Mouse (Mus musculus): Measurements from ENCODE around the gene Tbc1d14. TPM values are rescaled to one million over a fixed set of nuclear protein-coding genes. Genes with fewer than 3 reads are reported as not detected.

Gene Tbc1d14
- polyA plus RNA-seq, 1 experiment from 2014 or later = 118 TPM

DNA sequence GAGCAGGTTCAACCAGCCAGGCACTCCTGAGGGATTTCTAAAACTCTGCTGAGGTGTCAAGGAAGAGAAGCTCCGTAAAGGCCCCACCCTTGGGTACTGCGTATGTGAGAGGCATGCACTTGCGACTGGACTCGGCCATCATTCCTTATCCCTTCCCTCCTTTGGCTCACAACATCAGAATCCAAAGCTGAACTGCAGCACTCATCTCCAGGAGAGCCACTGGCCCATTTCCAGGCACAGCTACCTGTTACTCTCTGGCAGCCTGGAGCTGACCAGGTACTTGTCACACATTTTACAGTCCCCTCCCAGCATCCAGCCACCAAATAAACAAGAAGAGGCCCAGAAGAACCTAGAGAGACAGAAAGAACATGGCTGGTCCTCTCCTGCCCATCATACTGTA, 40.7 kb downstream of the Tbc1d14 start:
- H3K9ac ChIP-seq (replicated peaks; ENCODE audit: low read depth, low read length) = no peak overlapping the region
- peaks cover 3% of the 10 kb centered on the region for H3K4me1 ChIP-seq (replicated peaks; ENCODE audit: control insufficient read depth, insufficient read depth, low read length)
- no peak for ATAC-seq
- no peaks in the 10 kb centered on the region for H3K9me3 ChIP-seq (ENCODE audit: control insufficient read depth, low read length)
- H3K36me3 ChIP-seq (ENCODE audit: control insufficient read depth, insufficient read depth) = no peaks in the 10 kb centered on the region
- no peak overlapping the region for H3K4me3 ChIP-seq (replicated peaks; ENCODE audit: low read length)
- H3K27ac ChIP-seq (ENCODE audit: low read length) = no peak overlapping the region
- no peaks in the 10 kb centered on the region for H3K27me3 ChIP-seq (replicated peaks; ENCODE audit: control insufficient read depth, insufficient read depth, low read length)
- WGBS = 91% methylated on average over 4 of the region's 4 CpGs
- H3K4me2 ChIP-seq (ENCODE audit: low read length) = no peak overlapping the region

DNA sequence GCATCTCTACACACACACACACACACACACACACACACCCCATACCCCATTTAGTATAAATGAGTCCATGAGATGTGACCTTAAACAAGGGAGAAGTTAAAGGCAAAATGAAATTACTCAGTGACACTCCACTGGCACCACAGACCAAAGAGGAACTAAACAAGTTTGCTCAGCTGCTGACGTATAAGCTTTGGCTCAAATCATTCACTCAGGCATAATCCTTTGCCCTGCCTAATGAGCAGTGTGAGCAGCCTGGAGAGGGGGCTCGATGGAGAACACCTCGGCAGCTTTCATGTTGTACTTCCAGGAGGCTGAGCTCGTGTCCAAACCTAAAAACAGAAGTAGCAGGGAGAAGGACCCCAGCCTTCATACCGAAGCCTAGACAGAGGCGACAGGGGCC, 43.8 kb downstream of the Tbc1d14 start:
- ATAC-seq = no peak
- Histone ChIP-seq H3K4me2 (ENCODE audit: low read length) (no peak overlapping the region), H3K36me3 (ENCODE audit: control insufficient read depth, insufficient read depth) (no peaks in the 10 kb centered on the region), H3K9ac (replicated peaks; ENCODE audit: low read depth, low read length) (no peak overlapping the region), H3K9me3 (ENCODE audit: control insufficient read depth, low read length) (no peaks in the 10 kb centered on the region), H3K4me3 (replicated peaks; ENCODE audit: low read length) (no peak overlapping the region), H3K27me3 (replicated peaks; ENCODE audit: control insufficient read depth, insufficient read depth, low read length) (no peaks in the 10 kb centered on the region), H3K27ac (ENCODE audit: low read length) (no peak overlapping the region), H3K4me1 (replicated peaks; ENCODE audit: control insufficient read depth, insufficient read depth, low read length) (no peaks in the 10 kb centered on the region)
- 47% methylated on average over 6 of the region's 6 CpGs for WGBS

DNA sequence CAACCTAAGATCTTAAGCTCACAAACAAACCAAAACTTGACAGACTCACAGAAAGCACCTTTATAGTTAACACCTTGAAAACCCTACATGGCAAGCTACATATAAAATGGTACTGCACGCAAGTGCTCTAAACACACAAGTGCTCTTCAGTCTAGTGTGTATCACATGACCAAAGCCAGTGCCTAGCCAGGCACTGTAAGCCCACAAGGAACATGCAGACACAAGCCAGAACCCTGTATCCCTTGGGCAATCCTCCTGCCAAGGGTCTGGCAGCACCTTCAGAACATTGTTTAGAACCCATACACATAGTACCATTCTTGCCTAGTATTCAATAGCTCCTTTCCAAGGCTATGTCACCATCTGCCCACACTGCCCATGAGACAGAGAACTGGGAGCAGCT, 48.3 kb downstream of the Tbc1d14 start:
- no peaks in the 10 kb centered on the region for H3K9me3 ChIP-seq (ENCODE audit: control insufficient read depth, low read length)
- 87% methylated on average over 1 of the region's 1 CpGs for WGBS

DNA sequence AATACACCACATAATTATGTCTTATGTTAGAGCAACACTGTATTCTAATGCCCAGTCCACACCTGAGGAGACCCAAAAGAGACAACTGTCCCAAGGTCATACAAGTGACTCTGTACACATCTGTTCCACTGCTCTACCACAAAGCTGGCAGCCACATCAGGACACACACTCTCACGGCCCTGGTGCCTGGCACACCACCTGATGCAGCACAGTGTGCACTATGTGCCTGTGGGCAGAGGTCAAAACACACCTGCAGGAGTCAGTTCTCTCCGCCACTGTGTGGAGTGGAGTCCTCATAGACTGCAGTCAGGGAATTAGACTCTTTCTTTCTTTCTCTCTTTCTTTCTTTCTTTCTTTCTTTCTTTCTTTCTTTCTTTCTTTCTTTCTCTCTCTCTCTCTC, 52.1 kb downstream of the Tbc1d14 start:
- no peak overlapping the region for H3K4me2 ChIP-seq (ENCODE audit: low read length)
- WGBS = 82% methylated on average over 2 of the region's 2 CpGs

More for the DNA sequence above, 48.3 kb downstream of the Tbc1d14 start:
- H3K4me3 ChIP-seq (replicated peaks; ENCODE audit: low read length) = no peak overlapping the region
- no peak for ATAC-seq
- no peak overlapping the region for H3K4me2 ChIP-seq (ENCODE audit: low read length)
- no peaks in the 10 kb centered on the region for H3K4me1 ChIP-seq (replicated peaks; ENCODE audit: control insufficient read depth, insufficient read depth, low read length)
- H3K27ac ChIP-seq (ENCODE audit: low read length) = no peak overlapping the region
- no peaks in the 10 kb centered on the region for H3K27me3 ChIP-seq (replicated peaks; ENCODE audit: control insufficient read depth, insufficient read depth, low read length)
- no peak overlapping the region for H3K9ac ChIP-seq (replicated peaks; ENCODE audit: low read depth, low read length)
- H3K36me3 ChIP-seq (ENCODE audit: control insufficient read depth, insufficient read depth) = no peaks in the 10 kb centered on the region

DNA sequence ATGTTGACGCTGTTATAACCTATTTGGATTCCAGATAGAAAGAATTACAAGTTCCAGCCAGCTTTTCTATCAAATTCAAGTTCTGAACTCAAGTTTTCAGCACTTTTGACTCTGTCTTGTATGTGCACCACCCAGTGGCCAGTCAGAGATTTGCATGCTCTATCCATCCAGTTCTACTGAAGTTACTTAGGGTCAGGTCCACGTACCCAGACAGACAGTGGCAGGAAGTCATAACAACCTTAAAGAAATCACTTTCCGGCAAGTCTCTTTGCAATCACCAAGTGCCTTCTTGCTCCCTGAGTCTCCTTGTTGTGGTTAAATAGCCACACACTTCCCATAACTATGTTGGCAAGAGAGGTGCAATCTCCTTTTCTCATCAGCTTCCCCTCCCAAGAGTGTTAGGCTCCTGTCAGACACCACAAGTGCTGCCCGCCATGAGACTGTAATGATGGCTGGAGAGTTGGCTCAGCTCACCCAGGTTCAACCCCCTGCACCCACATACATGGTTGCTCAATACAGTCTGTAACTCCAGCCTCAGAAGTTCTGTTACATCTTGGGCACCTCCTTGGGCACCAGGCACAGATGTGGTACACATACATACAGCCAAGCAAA, 54.4 kb downstream of the Tbc1d14 start:
- no peaks in the 10 kb centered on the region for H3K4me1 ChIP-seq (replicated peaks; ENCODE audit: control insufficient read depth, insufficient read depth, low read length)
- H3K9me3 ChIP-seq (ENCODE audit: control insufficient read depth, low read length) = no peaks in the 10 kb centered on the region
- ATAC-seq = no peak
- WGBS = 55% methylated on average over 4 of the region's 4 CpGs
- no peak overlapping the region for H3K27ac ChIP-seq (ENCODE audit: low read length)
- H3K36me3 ChIP-seq (ENCODE audit: control insufficient read depth, insufficient read depth) = no peaks in the 10 kb centered on the region
- H3K9ac ChIP-seq (replicated peaks; ENCODE audit: low read depth, low read length) = no peak overlapping the region
- H3K4me3 ChIP-seq (replicated peaks; ENCODE audit: low read length) = no peak overlapping the region
- H3K4me2 ChIP-seq (ENCODE audit: low read length) = no peak overlapping the region
- no peaks in the 10 kb centered on the region for H3K27me3 ChIP-seq (replicated peaks; ENCODE audit: control insufficient read depth, insufficient read depth, low read length)

More for the DNA sequence above, 52.1 kb downstream of the Tbc1d14 start:
- no peak for ATAC-seq
- Histone ChIP-seq H3K9me3 (ENCODE audit: control insufficient read depth, low read length) (no peaks in the 10 kb centered on the region), H3K4me3 (replicated peaks; ENCODE audit: low read length) (no peak overlapping the region), H3K4me1 (replicated peaks; ENCODE audit: control insufficient read depth, insufficient read depth, low read length) (no peaks in the 10 kb centered on the region), H3K27ac (ENCODE audit: low read length) (no peak overlapping the region), H3K9ac (replicated peaks; ENCODE audit: low read depth, low read length) (no peak overlapping the region), H3K27me3 (replicated peaks; ENCODE audit: control insufficient read depth, insufficient read depth, low read length) (no peaks in the 10 kb centered on the region), H3K36me3 (ENCODE audit: control insufficient read depth, insufficient read depth) (no peaks in the 10 kb centered on the region)

DNA sequence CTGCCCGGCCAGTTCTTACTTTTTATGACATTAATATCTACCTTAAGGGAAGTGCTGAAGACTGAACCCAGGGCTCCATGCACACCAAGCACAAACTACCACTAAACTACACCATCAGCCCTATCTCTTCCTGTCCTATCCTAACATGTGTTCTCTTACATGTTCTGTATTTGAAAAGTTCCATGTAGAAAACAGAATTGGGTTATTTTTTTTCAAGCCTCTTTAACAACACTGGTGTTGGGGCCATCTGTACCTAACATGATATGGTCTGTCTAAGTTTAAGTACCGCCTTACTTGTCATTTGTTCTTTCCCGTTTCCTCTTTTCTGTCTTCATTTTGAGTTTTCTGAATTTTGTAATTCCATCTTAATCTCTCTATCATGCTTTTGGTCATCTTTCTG, 56.7 kb downstream of the Tbc1d14 start:
- Histone ChIP-seq H3K27ac (ENCODE audit: low read length) (no peak overlapping the region), H3K4me3 (replicated peaks; ENCODE audit: low read length) (no peak overlapping the region), H3K9me3 (ENCODE audit: control insufficient read depth, low read length) (no peaks in the 10 kb centered on the region), H3K9ac (replicated peaks; ENCODE audit: low read depth, low read length) (no peak overlapping the region), H3K4me1 (replicated peaks; ENCODE audit: control insufficient read depth, insufficient read depth, low read length) (no peaks in the 10 kb centered on the region), H3K36me3 (ENCODE audit: control insufficient read depth, insufficient read depth) (no peaks in the 10 kb centered on the region), H3K27me3 (replicated peaks; ENCODE audit: control insufficient read depth, insufficient read depth, low read length) (no peaks in the 10 kb centered on the region), H3K4me2 (ENCODE audit: low read length) (no peak overlapping the region)
- ATAC-seq = no peak
- 86% methylated on average over 3 of the region's 3 CpGs for WGBS

DNA sequence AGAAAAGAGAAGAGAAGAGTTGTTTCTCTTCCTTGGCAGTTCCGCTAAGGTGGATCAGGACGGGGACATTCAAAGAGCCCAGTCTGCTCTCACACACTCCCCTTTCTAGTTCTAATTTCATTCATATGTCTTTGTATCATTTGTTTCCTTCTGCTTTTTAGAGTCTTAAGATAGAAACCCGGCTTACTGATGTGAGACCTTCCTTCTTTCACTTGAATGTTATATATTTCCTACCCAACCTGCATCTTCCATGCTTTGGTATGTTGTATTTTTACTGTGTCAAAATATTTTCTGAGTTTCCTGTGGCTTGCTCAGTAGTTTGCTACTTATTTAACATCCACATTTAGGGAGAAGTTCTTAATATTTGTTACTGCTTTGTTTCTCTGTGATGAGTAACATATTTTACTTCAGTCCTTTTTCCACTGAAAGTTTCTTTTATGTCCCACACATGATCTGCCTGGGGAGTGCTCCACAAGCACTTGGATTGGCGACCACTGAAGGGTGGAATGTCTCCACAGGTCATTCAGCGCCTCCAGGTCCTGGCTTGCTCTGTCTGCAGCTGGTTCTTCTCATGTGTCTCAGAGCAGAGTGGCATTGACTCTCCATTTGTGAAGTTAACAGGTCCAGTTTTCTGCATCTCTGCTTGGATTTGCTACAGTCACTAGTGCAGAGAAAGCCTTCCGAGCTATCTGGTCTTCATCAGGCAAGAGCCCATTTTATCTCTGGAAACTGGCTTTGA, 57.5 kb downstream of the Tbc1d14 start:
- Histone ChIP-seq H3K9me3 (ENCODE audit: control insufficient read depth, low read length) (no peaks in the 10 kb centered on the region), H3K4me1 (replicated peaks; ENCODE audit: control insufficient read depth, insufficient read depth, low read length) (peaks cover 3% of the 10 kb centered on the region; the same call in 1 of the 2 replicates)

DNA sequence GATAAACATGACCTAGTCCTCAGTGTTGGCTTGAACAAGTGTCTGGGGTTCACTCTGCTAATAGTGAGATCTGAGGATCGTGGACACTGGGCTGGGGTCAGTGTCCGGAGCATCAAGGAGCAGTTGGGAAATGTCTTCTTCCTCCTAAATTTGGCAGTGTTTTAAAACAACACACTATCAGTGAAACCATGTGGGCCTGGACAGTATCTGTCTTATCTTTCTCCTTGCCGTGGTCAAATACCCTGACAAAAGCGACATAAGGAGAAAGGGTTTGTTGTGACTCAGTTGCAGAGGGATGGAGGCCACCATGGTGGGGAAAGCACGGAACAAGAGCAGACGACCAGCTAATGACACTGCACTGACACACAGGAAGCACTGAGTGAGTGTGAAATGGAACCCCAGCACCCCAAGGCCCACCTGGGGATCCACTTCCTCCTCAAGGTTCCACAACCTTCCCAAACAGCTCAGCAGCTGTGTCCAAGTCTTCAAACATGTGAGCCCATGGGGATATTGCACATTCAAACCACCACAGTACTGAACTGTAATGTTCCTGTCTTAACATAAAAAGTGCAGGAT, 58.5 kb downstream of the Tbc1d14 start:
- Histone ChIP-seq H3K36me3 (ENCODE audit: control insufficient read depth, insufficient read depth) (no peaks in the 10 kb centered on the region), H3K9ac (replicated peaks; ENCODE audit: low read depth, low read length) (no peak overlapping the region), H3K27me3 (replicated peaks; ENCODE audit: control insufficient read depth, insufficient read depth, low read length) (no peaks in the 10 kb centered on the region), H3K4me2 (ENCODE audit: low read length) (no peak overlapping the region), H3K4me3 (replicated peaks; ENCODE audit: low read length) (no peak overlapping the region), H3K4me1 (replicated peaks; ENCODE audit: control insufficient read depth, insufficient read depth, low read length) (peaks cover 6% of the 10 kb centered on the region), H3K9me3 (ENCODE audit: control insufficient read depth, low read length) (no peaks in the 10 kb centered on the region), H3K27ac (ENCODE audit: low read length) (no peak overlapping the region)
- ATAC-seq = no peak
- WGBS = 84% methylated on average over 6 of the region's 6 CpGs

More for the DNA sequence above, 57.5 kb downstream of the Tbc1d14 start:
- Histone ChIP-seq H3K36me3 (ENCODE audit: control insufficient read depth, insufficient read depth) (no peaks in the 10 kb centered on the region), H3K4me2 (ENCODE audit: low read length) (no peak overlapping the region), H3K27ac (ENCODE audit: low read length) (no peak overlapping the region), H3K4me3 (replicated peaks; ENCODE audit: low read length) (no peak overlapping the region), H3K9ac (replicated peaks; ENCODE audit: low read depth, low read length) (no peak overlapping the region), H3K27me3 (replicated peaks; ENCODE audit: control insufficient read depth, insufficient read depth, low read length) (no peaks in the 10 kb centered on the region)
- 85% methylated on average over 6 of the region's 6 CpGs for WGBS
- ATAC-seq = no peak

DNA sequence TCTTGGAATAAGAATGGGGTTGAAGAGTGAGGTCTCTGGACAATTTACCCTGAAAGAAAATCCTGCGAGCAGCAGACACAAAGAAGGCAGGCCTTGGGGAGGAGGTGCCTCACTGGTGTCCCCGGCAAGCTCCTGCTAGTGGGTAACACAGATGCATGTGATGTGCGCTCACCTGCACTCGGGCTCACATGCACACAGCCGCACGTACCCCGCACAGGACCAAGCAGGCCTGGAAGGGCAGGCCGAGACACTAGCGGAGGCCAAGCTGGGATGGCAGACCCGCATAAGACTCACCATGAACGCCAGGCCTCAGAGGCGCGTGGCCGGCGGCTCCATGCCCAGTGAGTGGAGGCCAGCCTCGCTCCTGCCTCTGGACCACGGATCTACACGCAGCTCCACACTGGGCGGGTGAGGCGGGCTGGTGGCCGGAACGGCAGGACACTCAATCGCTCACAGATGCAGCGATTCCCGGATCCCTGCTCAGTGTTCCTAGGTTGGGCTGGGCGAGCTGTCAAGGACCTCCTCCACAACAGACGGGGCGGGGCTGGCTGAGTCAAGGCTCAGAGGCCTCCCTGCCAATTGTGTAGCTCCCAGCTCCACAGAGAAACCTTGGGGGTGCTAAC, 62.8 kb downstream of the Tbc1d14 start:
- peak; percentile 97 for ATAC-seq
- under 1% methylated on average over 28 of the region's 28 CpGs for WGBS
- Histone ChIP-seq H3K4me2 (ENCODE audit: low read length) (peak overlapping the region; percentile 81), H3K4me1 (replicated peaks; ENCODE audit: control insufficient read depth, insufficient read depth, low read length) (peaks cover 31% of the 10 kb centered on the region), H3K9me3 (ENCODE audit: control insufficient read depth, low read length) (no peaks in the 10 kb centered on the region), H3K27me3 (replicated peaks; ENCODE audit: control insufficient read depth, insufficient read depth, low read length) (no peaks in the 10 kb centered on the region), H3K27ac (ENCODE audit: low read length) (peak overlapping the region; percentile 92), H3K36me3 (ENCODE audit: control insufficient read depth, insufficient read depth) (no peaks in the 10 kb centered on the region), H3K9ac (replicated peaks; ENCODE audit: low read depth, low read length) (peak overlapping the region; percentile 98), H3K4me3 (replicated peaks; ENCODE audit: low read length) (peak overlapping the region; percentile 99)

Data from forebrain, embryonic 16.5 days (tissue).